Mouse (Mus musculus): ENCODE results near the gene March4.

- no peak for TF ChIP-seq POLR2A (IDR thresholded peaks at IDR 0.05; ENCODE audit: borderline replicate concordance, low read depth, low read length)
- TF ChIP-seq CTCF (IDR thresholded peaks at IDR 0.05; ENCODE audit: low read depth, low read length) = no peak
These were observed 46.5 kb downstream of the March4 start for GRCm38 (mm10) chr1:72490193-72490592.

All from bone marrow macrophage, adult 2 months (primary cell).